Mouse (Mus musculus) megakaryocyte, embryonic 14.5 days (primary cell): Measurements from ENCODE around the gene Kiz.

Experiments
- FLI1 ChIP-seq: IDR thresholded peaks from 2 replicates; pipeline ENCODE4 v1.6.1; 2012; ENCODE audit warnings: low read length, inconsistent platforms, mixed read lengths
- GATA1 ChIP-seq: IDR thresholded peaks from 3 replicates; pipeline ENCODE4 v1.6.1; 2012; ENCODE audit warnings: mixed read lengths, low read length, inconsistent platforms, borderline replicate concordance

- TF ChIP-seq GATA1 (no peak), FLI1 (no peak)
Measured at GRCm38 (mm10) chr2:146956366-146956765, 100.7 kb downstream of the Kiz start.
